Mouse (Mus musculus) stomach, embryonic 15.5 days (tissue): ENCODE data around the gene Irf8. TPM values are rescaled to one million over a fixed set of nuclear protein-coding genes. Genes with fewer than 3 reads are reported as not detected.
"Not testable (repeated sequence)": the region's sequence is repeated elsewhere in the genome, so short reads cannot be mapped to it uniquely, and the experiment has no call there.

Experiments
- ATAC-seq: fragments of 200-750 bp; cut with Nextera tagmentation; 2 replicates; pipeline ENCODE4 v1.8.0; 2017; ENCODE audit warnings: low read depth, moderate number of reproducible peaks, moderate TSS enrichment; ENCODE audit not compliant: insufficient read depth, low FRiP score
- H3K27ac ChIP-seq: fragments of 300-500 bp; sonication (generic); 2 replicates; pipeline ENCODE4 v1.5.1; 2015; ENCODE audit warnings: mild to moderate bottlenecking, inconsistent platforms
- H3K27me3 ChIP-seq: fragments of 300-500 bp; sonication (generic); replicated peaks from 2 replicates; pipeline ENCODE4 v1.6.1; 2015; ENCODE audit warnings: inconsistent platforms
- H3K36me3 ChIP-seq: fragments of 300-500 bp; sonication (generic); 2 replicates; pipeline ENCODE4 v1.6.1; 2015; ENCODE audit warnings: inconsistent platforms
- H3K4me1 ChIP-seq: fragments of 300-500 bp; sonication (generic); 2 replicates; pipeline ENCODE4 v1.6.1; 2015; ENCODE audit warnings: inconsistent platforms
- H3K4me2 ChIP-seq: fragments of 300-500 bp; sonication (generic); 2 replicates; pipeline ENCODE4 v1.6.1; 2015; ENCODE audit warnings: mild to moderate bottlenecking, inconsistent platforms
- H3K4me3 ChIP-seq: fragments of 300-500 bp; sonication (generic); replicated peaks from 2 replicates; pipeline ENCODE4 v1.5.1; 2015; ENCODE audit warnings: inconsistent platforms
- H3K9ac ChIP-seq: fragments of 300-500 bp; sonication (generic); 2 replicates; pipeline ENCODE4 v1.6.1; 2015; ENCODE audit warnings: inconsistent platforms
- H3K9me3 ChIP-seq: fragments of 300-500 bp; sonication (generic); 2 replicates; pipeline ENCODE4 v1.6.1; 2016; ENCODE audit warnings: inconsistent platforms
- WGBS: fragments of 180-500 bp; shearing (Covaris S2); methylation state at CpG from one replicate; pipeline ENCODE4 v1.1.7; 2015; 5-methylcytosine and 5-hydroxymethylcytosine counted together
- polyA plus RNA-seq: library from polyadenylated mRNA; unstranded; fragments of >200 nt; fragmentation: Nextera tagmentation; extraction: Ambion mirVana; gene quantifications from 2 replicates; pipeline ENCODE4 v1.2.1, GENCODE M21; 2015

Irf8 gene
- polyA plus RNA-seq, 1 experiment from 2014 or later, result 23.0 TPM

DNA sequence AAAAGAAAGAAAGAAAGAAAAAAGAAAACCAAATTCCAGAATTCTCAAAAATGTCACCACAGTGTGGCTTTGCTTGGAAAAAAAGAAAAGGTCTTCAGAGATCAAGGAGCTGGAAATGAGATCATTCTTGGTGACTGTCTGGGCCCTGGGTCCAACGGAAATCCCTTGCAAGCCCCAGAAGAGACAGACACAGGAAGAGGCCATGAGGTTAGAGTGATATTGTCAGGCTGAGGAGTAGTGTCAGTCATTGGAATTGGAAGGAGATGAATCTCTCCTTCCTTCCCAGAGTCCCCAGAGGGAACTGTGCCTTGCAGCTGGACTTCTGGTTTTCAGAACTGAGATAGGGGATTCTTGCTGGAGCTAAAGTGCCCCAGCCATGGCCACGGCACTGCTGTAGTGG is 36.6 kb upstream of the Irf8 start:
- no peaks in the 10 kb centered on the region for H3K36me3 ChIP-seq
- no peak overlapping the region for H3K27ac ChIP-seq
- H3K9ac ChIP-seq, result no peak overlapping the region
- H3K9me3 ChIP-seq, result no peaks in the 10 kb centered on the region
- 56% methylated on average over 2 of the region's 2 CpGs for WGBS
- ATAC-seq, result no peak
- H3K4me3 ChIP-seq, result no peak overlapping the region
- H3K4me2 ChIP-seq, result no peak overlapping the region
- H3K27me3 ChIP-seq, result no peaks in the 10 kb centered on the region
- peaks cover 23% of the 10 kb centered on the region for H3K4me1 ChIP-seq

DNA sequence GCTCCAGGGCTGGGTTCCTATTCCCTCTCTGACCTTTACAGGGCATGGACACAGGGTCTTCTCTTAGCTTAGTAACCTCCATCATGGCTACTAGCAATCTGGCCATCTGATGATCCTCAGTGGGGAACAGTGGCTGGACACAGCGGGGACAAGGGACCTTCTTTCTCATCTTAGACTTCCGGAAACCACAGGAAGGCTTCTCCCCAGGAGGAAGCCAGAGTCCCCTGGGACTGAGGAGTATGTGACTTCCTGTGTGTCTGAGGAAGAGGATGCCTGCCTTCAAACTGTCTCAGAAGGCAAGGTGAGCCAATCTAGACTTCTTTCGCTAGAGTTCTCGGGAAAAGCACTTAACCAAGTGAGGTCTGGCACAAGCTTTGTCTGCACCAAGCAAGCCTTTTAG is 36.1 kb upstream of the Irf8 start:
- no peak overlapping the region for H3K27ac ChIP-seq
- no peak overlapping the region for H3K9ac ChIP-seq
- 78% methylated on average over 4 of the region's 4 CpGs for WGBS
- ATAC-seq, result no peak
- H3K36me3 ChIP-seq, result no peaks in the 10 kb centered on the region
- H3K4me3 ChIP-seq, result no peak overlapping the region
- H3K4me1 ChIP-seq, result peaks cover 19% of the 10 kb centered on the region; the same call in 1 of the 2 replicates
- H3K9me3 ChIP-seq, result no peaks in the 10 kb centered on the region
- no peaks in the 10 kb centered on the region for H3K27me3 ChIP-seq
- H3K4me2 ChIP-seq, result no peak overlapping the region

DNA sequence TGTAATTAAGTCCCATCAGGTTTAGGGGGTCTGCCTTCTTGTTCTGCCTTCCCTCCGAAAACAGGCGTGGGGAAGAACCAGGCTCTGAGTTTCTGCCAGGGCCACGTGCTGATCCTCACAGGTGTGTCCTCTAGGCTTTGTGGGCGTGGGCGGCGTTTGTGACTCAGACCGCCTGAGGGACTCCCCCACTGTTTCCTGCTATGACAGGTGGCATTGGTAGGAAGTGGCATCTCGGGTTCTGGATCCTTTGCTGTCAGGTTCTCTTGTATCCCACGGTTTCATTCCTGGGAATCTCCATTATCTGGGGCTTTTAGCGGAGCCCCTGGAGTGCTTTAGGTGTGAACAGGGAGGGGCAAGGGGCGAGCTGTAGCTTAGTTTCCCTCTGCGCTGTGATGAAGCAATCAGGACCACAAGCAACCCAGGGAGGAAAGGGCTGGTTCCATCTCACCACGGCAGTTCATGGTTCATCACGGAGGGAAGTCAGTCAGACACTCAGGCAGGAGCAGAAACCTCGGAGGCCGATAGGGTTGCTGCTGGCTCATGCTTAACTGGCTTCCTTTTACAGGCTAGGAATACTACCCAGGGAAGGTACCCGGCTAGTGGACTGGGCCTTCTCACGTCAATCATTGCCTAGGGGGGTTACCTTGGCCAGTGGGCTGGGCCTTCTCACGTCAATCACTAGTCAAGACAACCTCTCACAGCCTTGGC is 34.2 kb upstream of the Irf8 start:
- WGBS, result 55% methylated on average over 19 of the region's 19 CpGs
- Histone ChIP-seq H3K4me3 (no peak overlapping the region), H3K9ac (no peak overlapping the region), H3K36me3 (no peaks in the 10 kb centered on the region), H3K4me2 (no peak overlapping the region), H3K9me3 (no peaks in the 10 kb centered on the region), H3K4me1 (peaks cover 5% of the 10 kb centered on the region; the same call in 1 of the 2 replicates), H3K27ac (no peak overlapping the region), H3K27me3 (no peaks in the 10 kb centered on the region)
- ATAC-seq, result no peak

DNA sequence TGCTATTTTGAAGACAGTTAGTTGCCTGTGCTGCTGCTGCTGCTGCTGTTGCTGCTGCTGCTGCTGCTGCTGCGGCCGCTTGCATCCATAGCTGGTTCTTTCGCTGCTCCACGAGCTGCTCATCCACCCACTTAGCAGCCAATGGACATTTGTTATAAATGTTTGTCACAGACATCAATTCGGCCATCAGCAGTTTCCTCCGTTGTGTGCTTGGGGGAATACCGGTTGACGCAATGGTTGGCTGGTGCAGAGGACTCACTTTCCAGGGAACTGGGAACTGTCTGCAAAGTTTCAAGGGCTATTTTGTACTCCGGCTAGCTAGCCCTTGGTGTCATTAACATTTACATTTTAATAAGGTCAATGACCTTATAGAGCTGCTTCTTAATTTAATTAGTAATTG is 32.0 kb upstream of the Irf8 start:
- Histone ChIP-seq H3K4me2 (no peak overlapping the region), H3K27me3 (no peaks in the 10 kb centered on the region), H3K27ac (no peak overlapping the region), H3K9ac (no peak overlapping the region), H3K9me3 (no peaks in the 10 kb centered on the region), H3K4me1 (no peaks in the 10 kb centered on the region; the same call in 1 of the 2 replicates), H3K36me3 (no peaks in the 10 kb centered on the region), H3K4me3 (no peak overlapping the region)
- no peak for ATAC-seq
- WGBS, result 41% methylated on average over 9 of the region's 9 CpGs

DNA sequence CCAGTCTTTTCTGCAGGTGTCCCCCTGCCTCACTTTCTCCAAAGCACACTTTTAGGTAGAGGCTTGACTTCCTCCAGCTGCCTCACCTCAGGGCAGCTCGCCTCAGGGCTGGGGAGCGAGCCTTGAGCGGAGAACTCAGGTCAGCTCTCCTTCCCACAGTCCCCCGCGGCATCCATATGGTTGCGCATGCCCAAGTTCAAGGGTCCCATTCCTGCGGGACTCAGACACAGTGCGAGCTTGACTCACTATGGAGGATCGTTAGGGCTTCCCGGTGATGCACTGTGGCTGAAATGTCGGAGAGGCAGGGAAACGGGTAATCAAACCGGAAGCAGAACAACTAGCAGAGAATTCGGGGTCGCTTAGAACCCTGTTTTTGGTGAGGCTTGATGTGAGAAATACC is 31.0 kb upstream of the Irf8 start:
- H3K27me3 ChIP-seq, result no peaks in the 10 kb centered on the region
- H3K27ac ChIP-seq, result no peak overlapping the region
- no peak overlapping the region for H3K9ac ChIP-seq
- H3K9me3 ChIP-seq, result no peaks in the 10 kb centered on the region
- ATAC-seq, result no peak
- no peak overlapping the region for H3K4me3 ChIP-seq
- no peaks in the 10 kb centered on the region for H3K36me3 ChIP-seq
- no peak overlapping the region for H3K4me2 ChIP-seq
- WGBS, result 80% methylated on average over 15 of the region's 15 CpGs
- no peaks in the 10 kb centered on the region; the same call in 1 of the 2 replicates for H3K4me1 ChIP-seq

DNA sequence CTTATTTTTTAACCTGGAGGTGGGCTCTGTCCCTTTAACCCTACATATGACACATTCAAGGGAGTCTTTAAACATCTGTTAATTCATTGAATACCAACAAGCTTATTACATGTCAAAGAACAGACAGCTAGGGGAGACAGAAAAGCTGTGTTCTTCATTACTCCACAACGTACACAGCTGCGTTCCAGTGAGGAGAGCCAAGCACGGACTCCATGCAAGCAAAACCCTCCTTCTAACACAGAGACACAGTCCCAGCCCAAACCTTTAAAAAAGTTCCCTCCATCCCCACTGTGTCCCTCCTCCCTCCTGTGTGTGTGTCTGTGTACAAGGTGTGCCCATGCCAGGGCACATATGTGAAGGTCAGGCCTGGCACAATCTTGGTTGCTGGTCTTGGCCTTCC is 30.0 kb upstream of the Irf8 start:
- Histone ChIP-seq H3K36me3 (no peaks in the 10 kb centered on the region), H3K4me2 (no peak overlapping the region), H3K27me3 (no peaks in the 10 kb centered on the region), H3K9ac (no peak overlapping the region), H3K4me3 (no peak overlapping the region), H3K27ac (peak overlapping the region; percentile 8; the same call in 1 of the 2 replicates), H3K4me1 (no peaks in the 10 kb centered on the region; the same call in 1 of the 2 replicates), H3K9me3 (no peaks in the 10 kb centered on the region)
- ATAC-seq, result no peak
- 49% methylated on average over 3 of the region's 3 CpGs for WGBS

DNA sequence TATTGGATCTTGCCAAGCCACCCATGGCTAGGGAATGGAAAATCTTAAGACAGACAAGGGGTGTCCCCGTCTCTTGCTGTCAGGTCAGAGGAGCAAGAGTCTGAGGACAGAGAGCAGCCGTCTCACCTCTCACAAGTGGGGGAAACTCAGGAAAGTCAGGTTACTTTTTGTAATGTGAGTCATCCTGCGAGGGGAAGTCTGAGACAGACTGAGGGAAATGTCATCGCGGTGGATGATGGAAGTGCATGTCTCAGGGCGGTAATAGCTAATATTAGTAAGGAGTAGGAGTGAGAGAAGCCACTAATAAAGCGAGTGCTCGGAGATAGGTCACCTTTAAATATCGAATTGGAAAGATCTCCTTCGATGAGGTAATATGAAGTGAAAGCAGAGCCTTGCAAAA is 27.0 kb upstream of the Irf8 start:
- Histone ChIP-seq H3K9ac (no peak overlapping the region), H3K4me2 (no peak overlapping the region), H3K36me3 (no peaks in the 10 kb centered on the region), H3K4me1 (no peaks in the 10 kb centered on the region; the same call in 1 of the 2 replicates), H3K27ac (no peak overlapping the region), H3K4me3 (no peak overlapping the region), H3K27me3 (no peaks in the 10 kb centered on the region), H3K9me3 (no peaks in the 10 kb centered on the region)
- 57% methylated on average over 10 of the region's 10 CpGs for WGBS
- ATAC-seq, result no peak

DNA sequence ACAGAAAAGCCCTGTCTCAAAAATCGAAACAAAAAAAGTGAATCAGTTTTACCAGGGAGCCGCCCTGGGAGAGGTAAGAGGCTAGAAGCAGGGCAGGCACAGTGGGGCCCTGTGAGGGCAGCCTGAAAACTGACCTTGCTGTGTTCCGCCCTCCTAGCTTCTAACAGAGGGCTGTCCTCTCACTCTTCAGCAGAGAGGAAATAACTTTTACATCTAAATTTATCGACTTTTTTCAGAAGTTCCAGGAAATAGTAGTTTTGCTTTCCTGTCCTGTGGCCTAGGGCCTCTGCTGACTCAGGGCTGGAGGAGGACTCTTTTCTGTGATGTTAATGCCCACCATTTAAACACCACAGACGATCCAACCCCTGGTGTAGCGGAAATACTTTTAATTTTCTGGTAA is 21.0 kb upstream of the Irf8 start:
- Histone ChIP-seq H3K27ac (no peak overlapping the region), H3K9ac (no peak overlapping the region), H3K36me3 (no peaks in the 10 kb centered on the region), H3K4me3 (no peak overlapping the region), H3K27me3 (no peaks in the 10 kb centered on the region), H3K4me2 (no peak overlapping the region), H3K9me3 (no peaks in the 10 kb centered on the region), H3K4me1 (no peaks in the 10 kb centered on the region; the same call in 1 of the 2 replicates)
- 71% methylated on average over 6 of the region's 6 CpGs for WGBS
- ATAC-seq, result no peak

DNA sequence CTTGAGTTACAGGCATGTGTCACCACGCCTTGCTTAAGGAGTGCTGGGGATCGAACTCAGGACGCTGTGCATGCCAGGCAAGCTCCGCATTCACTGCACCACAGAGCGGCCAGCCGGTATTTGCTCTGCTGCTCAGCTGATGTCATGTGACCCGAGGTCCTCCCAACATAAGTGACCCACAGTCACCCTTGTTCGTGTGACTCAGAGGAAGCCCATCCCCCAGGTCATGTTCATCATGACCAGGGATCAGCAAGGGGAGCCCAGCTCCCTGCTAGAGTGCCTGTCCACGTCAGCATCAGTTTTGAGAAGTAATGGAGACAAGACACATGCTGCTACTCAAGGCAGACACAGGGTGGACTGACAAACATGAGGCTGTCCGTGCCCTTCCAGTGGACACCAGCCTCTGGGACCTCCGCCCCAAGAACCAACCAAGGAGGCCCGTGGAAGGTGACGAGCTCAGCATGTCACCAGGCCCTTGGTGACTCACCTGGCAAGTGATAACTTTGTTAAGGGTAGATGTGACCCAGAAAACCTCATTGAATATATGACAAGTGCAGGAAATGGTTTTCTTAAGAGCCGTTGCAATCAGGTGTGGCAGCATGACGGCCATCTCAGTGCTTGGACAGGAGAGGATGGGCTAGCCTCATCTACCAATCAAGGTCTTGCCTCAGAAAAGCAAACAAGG is 20.0 kb upstream of the Irf8 start:
- no peaks in the 10 kb centered on the region for H3K36me3 ChIP-seq
- no peak for ATAC-seq
- H3K4me3 ChIP-seq, result no peak overlapping the region
- no peaks in the 10 kb centered on the region for H3K27me3 ChIP-seq
- H3K27ac ChIP-seq, result no peak overlapping the region
- no peak overlapping the region for H3K9ac ChIP-seq
- H3K4me2 ChIP-seq, result no peak overlapping the region
- H3K9me3 ChIP-seq, result no peaks in the 10 kb centered on the region
- H3K4me1 ChIP-seq, result no peaks in the 10 kb centered on the region; the same call in 1 of the 2 replicates
- WGBS, result 74% methylated on average over 15 of the region's 15 CpGs

DNA sequence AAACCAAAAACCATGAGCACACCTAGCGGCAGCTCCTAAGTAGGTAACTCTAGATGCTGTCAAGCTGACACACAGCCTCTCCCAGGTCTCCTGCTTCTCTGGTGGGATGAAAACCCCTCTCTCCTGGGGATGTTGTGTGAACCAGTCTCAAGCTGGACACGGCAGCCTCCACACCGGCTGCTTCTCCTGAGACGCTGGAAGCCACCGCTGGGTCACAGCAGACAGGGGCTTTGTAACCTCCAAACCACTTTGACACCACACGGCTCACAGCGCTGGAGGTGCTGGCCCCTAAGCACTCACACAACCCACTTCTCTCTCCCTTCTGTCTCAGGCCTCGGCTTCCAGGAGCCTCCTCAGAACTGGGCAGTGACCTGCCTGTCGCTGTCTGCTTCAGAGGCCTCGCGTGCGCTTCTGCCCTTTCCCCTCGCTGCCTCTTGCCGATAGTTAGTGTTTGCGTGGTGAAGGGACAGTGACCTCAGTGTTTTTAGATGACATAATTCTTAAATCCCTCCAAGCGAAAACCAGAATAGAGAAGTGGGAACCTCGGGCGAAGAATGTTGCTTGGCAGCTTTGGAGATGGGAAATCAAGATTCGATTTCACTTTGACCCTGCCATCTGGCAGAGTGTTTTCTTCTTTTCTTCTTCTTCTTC is 16.4 kb upstream of the Irf8 start:
- Histone ChIP-seq H3K27me3 (no peaks in the 10 kb centered on the region), H3K9ac (no peak overlapping the region), H3K4me1 (no peaks in the 10 kb centered on the region; the same call in 1 of the 2 replicates), H3K36me3 (no peaks in the 10 kb centered on the region), H3K4me2 (no peak overlapping the region), H3K9me3 (no peaks in the 10 kb centered on the region), H3K4me3 (no peak overlapping the region), H3K27ac (no peak overlapping the region)
- 57% methylated on average over 19 of the region's 19 CpGs for WGBS
- ATAC-seq, result no peak

DNA sequence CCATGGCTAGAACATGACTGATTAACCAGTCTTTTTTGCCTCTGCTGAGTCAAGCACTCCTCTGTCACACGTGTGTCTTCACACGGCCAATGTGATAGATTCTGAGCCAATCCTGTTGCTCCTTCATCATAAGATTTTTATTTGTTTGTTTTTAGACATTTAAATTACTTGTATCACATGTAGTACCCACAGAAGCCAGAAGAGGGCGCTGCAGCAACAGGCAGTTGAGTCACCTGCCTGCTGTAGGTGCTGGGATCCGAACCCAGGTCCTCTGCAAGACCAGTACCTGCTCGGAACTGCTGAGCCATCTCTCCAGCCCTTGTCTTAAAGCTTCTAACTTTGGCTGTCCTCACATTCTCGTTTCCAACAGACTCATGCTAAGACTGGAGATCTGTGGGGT is 13.1 kb upstream of the Irf8 start:
- Histone ChIP-seq H3K4me2 (no peak overlapping the region), H3K36me3 (no peaks in the 10 kb centered on the region), H3K27ac (no peak overlapping the region), H3K27me3 (no peaks in the 10 kb centered on the region), H3K4me1 (peaks cover 4% of the 10 kb centered on the region; the same call in 1 of the 2 replicates), H3K4me3 (no peak overlapping the region), H3K9ac (no peak overlapping the region), H3K9me3 (no peaks in the 10 kb centered on the region)
- no peak for ATAC-seq
- 68% methylated on average over 6 of the region's 6 CpGs for WGBS

DNA sequence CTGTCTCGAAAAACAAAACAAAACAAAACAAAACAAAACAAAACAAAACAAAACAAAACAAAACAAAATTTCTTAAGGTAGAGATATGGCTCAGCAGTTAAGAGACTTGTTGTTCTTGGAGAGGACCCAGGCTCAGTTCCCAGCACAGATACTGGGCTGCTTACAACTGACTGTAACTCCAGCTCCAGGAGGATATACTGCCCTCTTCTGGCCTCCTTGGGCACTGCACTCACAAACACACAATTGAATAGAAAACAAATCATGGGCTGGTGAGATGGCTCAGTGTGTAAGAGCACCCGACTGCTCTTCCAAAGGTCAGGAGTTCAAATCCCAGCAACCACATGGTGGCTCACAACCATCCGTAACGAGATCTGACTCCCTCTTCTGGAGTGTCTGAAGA is 12.1 kb upstream of the Irf8 start:
- not testable (repeated sequence) for H3K27ac ChIP-seq, ATAC-seq
- 85% methylated on average over 4 of the region's 4 CpGs for WGBS

More for the DNA sequence above, 12.1 kb upstream of the Irf8 start:
- not testable (repeated sequence) for H3K27me3 ChIP-seq, H3K4me1 ChIP-seq, H3K4me3 ChIP-seq, H3K36me3 ChIP-seq, H3K4me2 ChIP-seq, H3K9ac ChIP-seq, H3K9me3 ChIP-seq
